Mouse (Mus musculus) brown adipose tissue, adult 24 weeks (tissue): Measurements from ENCODE around the gene Ackr3. TPM values are rescaled to one million over a fixed set of nuclear protein-coding genes. Genes with fewer than 3 reads are reported as not detected.
A peak's percentile ranks its signal among the peaks of the same experiment; 100 is the strongest.

Experiments used
- H3K27ac ChIP-seq: fragments of 200-500 bp; replicated peaks from 2 replicates; pipeline ENCODE4 v1.5.1; 2012; ENCODE audit warnings: low read depth, mild to moderate bottlenecking, low read length
- H3K4me1 ChIP-seq: fragments of 200-500 bp; 2 replicates; pipeline ENCODE4 v1.6.1; 2012; ENCODE audit warnings: low read length, mixed read lengths; ENCODE audit not compliant: control insufficient read depth, insufficient read depth, insufficient read length
- H3K4me3 ChIP-seq: fragments of 200-500 bp; 2 replicates; pipeline ENCODE4 v1.5.1; 2012; ENCODE audit warnings: low read depth, mild to moderate bottlenecking, low read length, moderate library complexity; ENCODE audit not compliant: insufficient read depth
- polyA plus RNA-seq: library from polyadenylated mRNA; stranded (reverse); fragments of >200 nt; gene quantifications from 2 replicates; pipeline ENCODE4 v1.2.4, GENCODE M21; 2012; ENCODE audit not compliant: missing spikeins, insufficient read depth, insufficient read length

The Ackr3 gene
- polyA plus RNA-seq: 74.7 and 97.7 TPM in 2 replicates

DNA sequence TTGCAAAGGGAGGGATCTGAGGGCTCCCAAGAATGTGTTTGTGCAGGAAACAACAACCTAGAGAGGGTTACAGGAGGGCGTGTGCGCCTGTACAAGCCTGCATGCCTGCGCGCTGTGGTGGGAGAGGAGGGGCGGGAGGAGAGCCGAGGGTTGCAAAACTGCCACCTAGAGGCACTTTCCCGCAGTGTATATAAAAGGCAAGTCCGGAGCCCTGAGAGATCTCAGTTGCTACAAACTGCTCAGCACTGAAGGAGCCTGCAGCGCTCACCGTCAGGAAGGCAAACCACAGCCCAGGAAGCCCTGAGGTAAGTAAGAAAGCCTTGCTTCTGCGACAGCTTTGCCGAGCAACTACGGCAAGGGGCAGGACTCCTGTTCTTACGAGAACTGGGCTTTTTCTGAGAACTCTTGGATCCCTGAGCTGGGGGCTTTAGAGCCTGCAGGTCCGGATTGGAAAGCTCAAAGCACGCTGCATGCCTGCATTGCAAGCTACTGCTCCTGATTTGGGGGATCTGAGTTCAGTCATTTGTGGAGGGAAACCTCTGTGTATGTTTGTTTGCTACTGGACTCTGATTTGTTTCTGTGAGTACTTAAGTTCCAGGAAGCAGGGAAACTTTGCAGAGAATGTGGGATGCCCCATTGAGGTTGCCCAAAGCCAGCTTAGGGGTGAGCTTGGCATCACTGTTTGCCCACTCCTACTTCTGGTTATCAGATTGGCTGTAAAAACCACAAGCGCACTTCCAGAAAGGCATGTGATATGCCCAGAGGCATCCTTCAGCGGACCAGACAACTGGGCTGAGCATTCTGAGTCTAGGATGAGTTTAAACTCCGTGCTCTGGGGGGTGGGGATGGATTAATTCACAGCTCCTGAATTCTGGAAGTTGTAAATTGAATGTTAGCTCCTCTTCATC is at the start of gene Ackr3:
Gene Ackr3 (plus strand): TSS at position 198 of the 908 bp plus-strand sequence.
- peak within 1 kb of the TSS; percentile 62 for H3K4me3 ChIP-seq
- peak within 1 kb of the TSS; percentile 97 for H3K27ac ChIP-seq
- H3K4me1 ChIP-seq: peaks cover 16% of the 10 kb centered on the region

DNA sequence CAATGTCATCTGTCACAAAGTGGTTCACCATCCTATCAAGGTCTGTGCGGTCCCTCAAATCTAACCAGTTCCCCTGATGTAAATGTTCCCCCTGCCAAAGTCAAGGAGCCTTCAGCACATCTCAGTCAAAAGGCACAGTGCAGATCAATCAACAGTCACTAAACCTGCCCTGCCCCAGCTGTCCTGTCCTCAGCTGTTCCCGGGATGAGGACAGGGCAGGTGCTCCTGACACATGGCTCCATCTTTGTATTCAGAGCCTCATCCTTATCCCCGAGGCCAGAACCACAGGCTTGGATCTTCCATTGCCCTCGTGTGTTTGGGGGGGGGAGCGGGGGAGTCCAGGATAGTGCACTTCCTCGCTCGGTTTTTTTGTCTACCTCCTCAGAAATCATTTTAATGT is 47.2 kb upstream of the Ackr3 start:
- H3K4me1 ChIP-seq: no peaks in the 10 kb centered on the region
- no peak overlapping the region for H3K27ac ChIP-seq
- no peak overlapping the region for H3K4me3 ChIP-seq

DNA sequence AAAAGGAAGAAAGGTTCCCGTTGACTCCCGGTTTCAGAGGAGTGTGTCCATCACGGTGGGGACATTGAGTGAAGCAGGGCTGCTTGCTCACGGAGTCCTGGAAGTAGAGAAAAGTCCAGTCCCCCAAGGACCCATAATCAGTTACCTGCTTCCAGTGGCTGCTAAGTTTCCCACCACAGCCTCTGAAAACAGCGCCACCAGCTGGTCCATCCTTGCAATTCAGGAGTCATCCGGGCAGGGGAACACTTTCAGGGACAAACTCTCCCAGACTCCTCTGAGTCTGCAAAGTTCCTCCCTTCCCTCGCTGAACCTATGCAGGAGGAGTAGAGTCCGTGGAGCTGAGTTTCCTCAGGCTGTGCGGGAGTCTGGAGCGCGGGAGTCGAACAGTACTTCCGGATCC is 43.9 kb upstream of the Ackr3 start:
- Histone ChIP-seq H3K4me3 (no peak overlapping the region), H3K27ac (no peak overlapping the region), H3K4me1 (no peaks in the 10 kb centered on the region)

DNA sequence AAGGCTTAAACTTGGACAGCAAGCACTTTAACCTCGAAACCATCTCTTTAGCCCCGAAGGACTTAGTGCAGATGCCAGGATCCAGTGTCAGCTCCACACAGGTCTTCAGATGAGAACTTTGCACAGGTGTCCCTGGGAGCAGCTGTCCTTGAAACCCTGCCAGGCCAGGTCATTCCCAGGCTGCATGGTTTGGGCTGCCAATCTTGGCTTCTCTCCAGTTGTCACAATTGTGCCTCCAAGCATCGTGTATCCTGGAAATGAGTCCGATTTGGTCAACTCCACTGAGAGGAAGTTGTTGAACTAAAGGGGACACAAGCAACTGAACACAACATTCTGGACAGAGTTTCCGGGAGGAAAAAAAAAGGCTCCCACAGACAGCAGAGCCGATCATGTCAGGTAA is 42.2 kb upstream of the Ackr3 start:
- Histone ChIP-seq H3K4me3 (no peak overlapping the region), H3K27ac (peak overlapping the region; percentile 84), H3K4me1 (no peaks in the 10 kb centered on the region)

DNA sequence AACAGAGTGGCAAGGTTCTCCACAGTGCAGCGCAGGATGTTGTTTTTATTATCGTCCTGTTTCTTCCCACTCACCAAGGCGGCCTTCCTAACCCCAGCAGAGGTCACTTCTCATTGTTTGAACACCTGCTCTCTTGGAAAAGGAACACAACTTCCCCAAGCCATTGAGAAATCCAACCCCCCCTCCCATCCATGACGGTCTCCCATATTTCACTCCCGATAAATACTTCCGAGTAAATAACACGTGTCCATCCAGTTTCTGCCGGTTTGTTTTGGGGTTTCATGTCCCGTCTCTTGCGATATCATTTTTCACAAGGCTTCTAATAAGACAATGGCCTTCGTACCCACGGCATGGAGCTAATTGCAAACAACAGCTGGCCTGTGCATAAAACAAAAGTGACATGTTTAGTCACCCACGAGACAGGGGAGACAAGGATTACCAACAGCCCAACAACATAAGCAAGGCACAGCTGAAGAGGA is 41.4 kb upstream of the Ackr3 start:
- Histone ChIP-seq H3K27ac (peak overlapping the region; percentile 84), H3K4me3 (no peak overlapping the region)

DNA sequence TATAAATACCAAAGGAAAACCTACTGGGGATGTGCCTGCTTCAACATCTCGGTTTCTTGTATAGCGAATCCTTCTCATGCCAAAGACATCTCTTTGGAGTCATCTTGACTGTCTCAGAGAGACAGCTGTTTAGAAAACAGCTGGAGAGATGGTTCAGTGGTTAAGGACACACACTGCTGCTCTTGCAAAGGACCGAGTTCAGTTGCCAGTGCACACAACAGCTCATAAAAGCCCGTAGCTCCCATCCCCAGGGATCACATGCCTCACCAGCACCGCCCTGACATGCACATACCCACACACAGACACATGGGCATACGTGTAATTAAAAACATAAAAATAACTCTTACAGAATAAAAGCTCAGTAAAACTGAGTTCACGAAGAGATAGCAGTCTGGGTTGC is 40.6 kb upstream of the Ackr3 start:
- Histone ChIP-seq H3K27ac (peak overlapping the region; percentile 66; the same call in 1 of the 2 replicates), H3K4me1 (no peaks in the 10 kb centered on the region), H3K4me3 (no peak overlapping the region)

More for the DNA sequence above, 41.4 kb upstream of the Ackr3 start:
- no peaks in the 10 kb centered on the region for H3K4me1 ChIP-seq

DNA sequence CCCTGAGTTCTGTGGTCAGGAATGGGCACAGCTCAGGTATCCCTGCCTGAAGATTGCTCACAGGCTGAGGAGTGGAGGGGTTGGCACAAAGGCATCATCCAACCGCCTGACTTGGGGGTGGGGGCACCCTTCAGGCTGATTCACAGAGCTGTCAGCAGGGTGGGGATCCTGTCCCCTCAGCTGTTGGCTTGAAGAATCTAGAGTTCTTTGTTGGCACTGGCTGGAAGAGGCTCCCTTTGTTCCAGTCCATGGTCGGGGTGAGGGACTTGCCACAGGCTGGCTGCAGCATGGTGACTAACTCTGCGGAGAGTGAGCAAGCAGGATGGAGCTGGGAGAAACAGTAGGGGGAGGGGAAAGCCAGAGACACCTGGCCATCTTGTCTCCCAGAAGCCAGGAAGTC is 39.5 kb upstream of the Ackr3 start:
- Histone ChIP-seq H3K4me1 (no peaks in the 10 kb centered on the region), H3K4me3 (no peak overlapping the region), H3K27ac (no peak overlapping the region)

DNA sequence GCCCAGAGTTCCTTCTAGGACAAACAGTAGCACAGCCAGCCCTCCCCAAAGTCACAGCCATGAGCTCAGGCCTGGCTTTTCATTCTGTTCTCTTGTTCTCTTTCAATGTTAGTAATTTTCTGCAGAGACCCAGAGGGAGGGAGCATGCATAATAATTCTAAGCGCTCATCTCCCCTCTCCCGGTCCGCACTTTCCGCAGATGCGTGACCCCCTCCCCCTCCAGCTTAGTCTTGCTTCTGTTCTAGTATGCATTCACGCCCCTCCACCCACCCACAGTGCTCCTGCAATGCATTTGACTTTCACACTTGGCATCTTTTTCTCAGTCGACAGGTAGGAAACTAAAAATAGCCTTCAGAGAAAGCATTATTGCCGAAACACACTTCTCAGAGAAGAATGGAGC is 29.4 kb upstream of the Ackr3 start:
- Histone ChIP-seq H3K27ac (no peak overlapping the region), H3K4me3 (no peak overlapping the region), H3K4me1 (no peaks in the 10 kb centered on the region)

DNA sequence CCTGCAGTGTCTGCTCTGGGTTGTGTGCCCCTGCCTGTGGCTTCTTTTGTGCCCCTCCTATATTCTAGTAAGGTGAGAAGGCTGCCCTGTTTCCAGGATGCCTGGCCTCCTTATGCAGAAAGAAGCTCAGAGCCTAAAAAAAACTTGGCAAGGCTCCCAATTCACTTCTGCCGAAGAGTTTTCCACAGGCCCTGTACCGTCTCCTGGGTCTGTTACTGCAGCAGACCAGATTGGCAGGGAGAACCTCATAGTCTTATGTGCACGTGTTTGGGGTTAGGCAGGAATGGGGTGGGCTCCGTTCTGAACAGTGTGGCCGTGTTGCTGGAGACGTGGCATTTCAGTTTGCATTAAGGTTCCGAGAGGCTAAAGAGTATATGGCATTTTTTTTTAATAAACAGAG is 27.6 kb upstream of the Ackr3 start:
- H3K4me3 ChIP-seq: no peak overlapping the region
- no peak overlapping the region for H3K27ac ChIP-seq
- no peaks in the 10 kb centered on the region for H3K4me1 ChIP-seq

DNA sequence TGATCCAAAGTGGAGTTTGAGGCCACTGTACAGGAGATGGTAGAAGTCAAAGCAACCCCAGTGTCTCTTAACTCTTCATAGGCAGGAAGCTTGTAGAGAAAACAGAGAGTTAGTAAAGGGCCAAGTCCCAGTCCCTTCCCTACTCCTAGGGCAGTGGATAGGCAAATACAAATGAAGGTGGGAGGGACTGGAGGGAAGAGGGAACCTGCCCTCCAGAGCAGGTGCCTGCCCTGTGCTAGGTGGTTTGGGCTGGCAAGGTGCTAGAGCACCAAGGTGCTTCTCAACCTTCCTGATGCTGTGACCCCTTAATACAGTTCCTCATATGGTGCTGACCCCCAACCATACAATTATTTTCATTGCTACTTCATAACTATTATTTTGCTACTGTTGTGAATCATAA is 26.2 kb upstream of the Ackr3 start:
- Histone ChIP-seq H3K4me1 (no peaks in the 10 kb centered on the region), H3K4me3 (no peak overlapping the region), H3K27ac (no peak overlapping the region)

DNA sequence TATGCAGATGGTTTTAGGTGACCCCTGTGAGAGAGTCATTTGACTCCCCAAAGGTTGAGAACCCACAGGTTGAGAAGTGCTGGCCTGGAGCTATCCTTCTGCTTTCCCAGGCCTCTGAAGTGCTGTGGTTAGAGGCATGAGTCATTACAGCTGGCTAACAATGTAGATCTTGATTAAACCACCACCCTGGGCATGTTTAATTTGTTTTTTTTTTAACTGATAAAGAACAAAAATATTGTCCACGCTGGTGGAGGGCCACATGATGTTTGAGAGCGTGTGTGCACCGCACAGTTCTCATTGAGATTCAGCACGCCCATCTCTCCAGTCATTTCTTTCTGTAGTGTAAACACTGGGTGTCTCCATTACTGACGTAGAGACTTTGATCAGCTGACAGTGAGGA is 25.8 kb upstream of the Ackr3 start:
- Histone ChIP-seq H3K27ac (no peak overlapping the region), H3K4me1 (no peaks in the 10 kb centered on the region)

DNA sequence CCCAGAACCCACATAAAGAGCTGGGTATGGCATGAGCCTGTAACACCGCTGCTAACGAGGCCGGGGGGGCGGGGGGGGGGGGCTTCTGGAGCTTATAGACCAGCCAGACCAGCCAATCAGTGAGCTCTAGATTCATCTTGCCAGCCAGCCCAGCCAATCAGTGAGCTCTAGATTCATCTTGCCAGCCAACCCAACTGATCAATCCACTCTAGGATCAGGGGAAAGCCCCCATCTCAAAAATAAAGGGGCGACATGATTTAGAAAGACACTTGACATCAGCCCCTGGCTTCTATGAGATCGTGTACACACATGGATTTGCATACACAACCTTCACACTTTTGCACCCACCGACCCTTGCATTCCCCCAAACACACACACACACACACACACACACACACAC is 23.3 kb upstream of the Ackr3 start:
- no peaks in the 10 kb centered on the region for H3K4me1 ChIP-seq

More for the DNA sequence above, 25.8 kb upstream of the Ackr3 start:
- H3K4me3 ChIP-seq: no peak overlapping the region

DNA sequence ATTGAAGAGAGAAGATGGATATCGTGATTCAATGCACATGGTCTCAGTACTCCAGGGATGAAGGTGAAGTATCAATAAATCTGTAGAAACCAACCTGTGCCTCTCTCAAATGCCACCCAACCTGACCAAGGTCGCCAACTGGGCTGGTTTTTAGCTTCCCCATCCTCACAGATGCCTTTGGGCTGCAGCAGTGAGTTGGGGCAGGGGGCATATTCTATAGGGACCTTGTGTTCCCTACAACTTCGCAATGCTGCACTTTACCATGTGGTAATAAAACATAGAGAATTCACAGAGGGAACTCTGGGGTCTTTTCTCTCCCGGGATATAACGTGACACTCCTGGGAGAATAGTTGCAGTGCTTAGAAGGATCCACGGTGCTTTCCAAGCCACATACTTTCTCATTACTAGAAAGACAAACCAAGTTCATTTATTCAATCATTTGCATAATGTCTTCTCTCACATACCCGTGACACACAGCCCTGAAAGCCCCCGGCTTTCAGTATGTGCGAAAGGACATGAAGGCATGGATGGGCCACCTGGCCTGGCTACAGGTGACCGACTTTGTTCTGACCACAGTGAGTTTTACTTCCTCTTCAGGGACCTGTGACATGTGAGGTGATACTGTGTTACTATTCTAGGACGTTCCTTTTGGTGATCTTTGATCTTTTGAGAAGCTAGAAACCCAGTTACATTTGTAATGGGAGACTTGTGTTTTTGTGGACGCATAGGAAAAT is 22.6 kb upstream of the Ackr3 start:
- H3K4me1 ChIP-seq: peaks cover 2% of the 10 kb centered on the region; the same call in 1 of the 2 replicates
- no peak overlapping the region for H3K27ac ChIP-seq
- no peak overlapping the region for H3K4me3 ChIP-seq

More for the DNA sequence above, 23.3 kb upstream of the Ackr3 start:
- Histone ChIP-seq H3K27ac (no peak overlapping the region), H3K4me3 (no peak overlapping the region)

DNA sequence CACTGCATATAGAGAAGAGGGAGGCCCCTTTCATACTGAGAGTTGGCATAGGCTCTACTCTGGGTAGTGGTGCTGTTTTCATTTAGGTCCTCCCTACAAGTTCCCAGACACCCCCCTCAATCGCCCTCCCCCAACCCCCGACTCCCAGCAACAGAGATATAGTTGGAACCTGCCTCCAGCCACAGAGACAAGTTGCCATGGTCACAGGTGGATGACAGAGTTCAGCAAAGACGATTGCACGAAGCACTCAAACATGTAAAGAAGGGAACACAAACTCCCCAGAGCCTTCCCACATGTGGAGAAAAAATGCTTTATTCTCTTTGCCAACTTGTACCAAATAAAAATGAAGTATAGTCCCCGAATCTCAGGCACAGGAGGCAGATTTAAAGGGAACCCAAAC is 21.3 kb upstream of the Ackr3 start:
- H3K4me1 ChIP-seq: peaks cover 2% of the 10 kb centered on the region; the same call in 1 of the 2 replicates
- no peak overlapping the region for H3K27ac ChIP-seq
- no peak overlapping the region for H3K4me3 ChIP-seq

DNA sequence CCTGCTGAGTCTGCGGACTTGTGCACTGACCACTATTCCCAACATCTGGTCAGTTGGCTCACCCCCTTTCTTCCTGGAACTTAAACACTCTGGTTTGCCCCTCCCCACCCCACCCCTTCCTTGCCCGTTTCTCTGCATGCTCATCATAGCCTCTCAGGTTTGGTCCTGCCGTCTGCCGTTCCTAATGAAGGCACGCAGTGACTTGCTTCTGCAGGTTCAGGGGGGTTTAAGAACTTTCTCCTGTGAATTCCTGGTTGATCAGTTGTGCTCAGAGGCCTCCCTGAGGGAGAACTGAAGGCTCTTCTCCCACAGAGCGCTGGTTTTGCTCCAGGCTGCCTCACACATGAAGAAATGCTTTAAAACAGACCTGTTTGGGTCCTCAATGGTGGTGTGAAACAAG is 20.2 kb upstream of the Ackr3 start:
- H3K4me1 ChIP-seq: peaks cover 2% of the 10 kb centered on the region; the same call in 1 of the 2 replicates
- H3K4me3 ChIP-seq: no peak overlapping the region
- no peak overlapping the region for H3K27ac ChIP-seq
